Mouse (Mus musculus) hindbrain, postnatal 0 days (tissue): ENCODE measurements at regions not wholly inside any gene's neighbourhood (a gene's known extent, or its start where the extent isn't known, plus 50 kb on each side); places are given as distances from the start of the nearest gene placed in this dataset.

Experiments
- ATAC-seq: fragments of 200-750 bp; cut with Nextera tagmentation; 2 replicates; pipeline ENCODE4 v1.8.0; 2017; ENCODE audit warnings: mild to moderate bottlenecking, moderate TSS enrichment, moderate library complexity
- DNase-seq: peaks from one replicate; pipeline ENCODE4 v3.0.0-alpha.2; 2015; ENCODE audit warnings: low spot score
- H3K27ac ChIP-seq: fragments of 300-500 bp; sonication (generic); 2 replicates; pipeline ENCODE4 v1.5.1; 2014; ENCODE audit warnings: mild to moderate bottlenecking
- H3K27me3 ChIP-seq: fragments of 300-500 bp; sonication (generic); 2 replicates; pipeline ENCODE4 v1.6.1; 2014; ENCODE audit warnings: low read length, mixed read lengths; ENCODE audit not compliant: insufficient read depth
- H3K36me3 ChIP-seq: fragments of 300-500 bp; sonication (generic); 2 replicates; pipeline ENCODE4 v1.6.1; 2014; ENCODE audit warnings: low read length, mixed read lengths; ENCODE audit not compliant: insufficient read depth
- H3K4me1 ChIP-seq: fragments of 300-500 bp; sonication (generic); 2 replicates; pipeline ENCODE4 v1.6.1; 2014; ENCODE audit warnings: antibody characterized with exemption, low read length, mixed read lengths; ENCODE audit not compliant: insufficient read depth
- H3K4me2 ChIP-seq: fragments of 300-500 bp; sonication (generic); 2 replicates; pipeline ENCODE4 v1.6.1; 2014; ENCODE audit warnings: low read depth, mild to moderate bottlenecking, low read length, moderate library complexity, mixed read lengths
- H3K4me3 ChIP-seq: fragments of 300-500 bp; sonication (generic); 2 replicates; pipeline ENCODE4 v1.5.1; 2014; ENCODE audit warnings: low read length
- H3K9ac ChIP-seq: fragments of 300-500 bp; sonication (generic); replicated peaks from 2 replicates; pipeline ENCODE4 v1.6.1; 2014; ENCODE audit warnings: mild to moderate bottlenecking, low read length, moderate library complexity, mixed read lengths
- H3K9me3 ChIP-seq: fragments of 300-500 bp; sonication (generic); 2 replicates; pipeline ENCODE4 v1.6.1; 2016; ENCODE audit warnings: low read length, mixed read lengths
- CTCF ChIP-seq: IDR thresholded peaks from 2 replicates; pipeline ENCODE4 v1.5.1; 2016; ENCODE audit warnings: antibody characterized with exemption, control low read depth, low read depth
- WGBS: fragments of 180-500 bp; shearing (Covaris S2); extraction: QIAGEN DNeasy Blood & Tissue Kit; methylation state at CpG from one replicate; pipeline ENCODE4 v1.1.7; 2014; 5-methylcytosine and 5-hydroxymethylcytosine counted together

GRCm38 (mm10) chr1:28328539-28328938 is 451.5 kb downstream of the Gm597 start:
- ATAC-seq (no peak), DNase-seq (no peak)
- no peak overlapping the region for H3K27ac ChIP-seq
- TF ChIP-seq CTCF, result no peak
- H3K4me1 ChIP-seq, result no peaks in the 10 kb centered on the region
- no peak overlapping the region for H3K4me2 ChIP-seq
- no peaks in the 10 kb centered on the region for H3K36me3 ChIP-seq
- H3K9ac ChIP-seq, result no peak overlapping the region
- H3K4me3 ChIP-seq, result no peak overlapping the region
- no peaks in the 10 kb centered on the region for H3K27me3 ChIP-seq
- WGBS, result 85% methylated on average over 6 of the region's 6 CpGs
- H3K9me3 ChIP-seq, result no peaks in the 10 kb centered on the region

- H3K9me3 ChIP-seq, result no peaks in the 10 kb centered on the region
- no peaks in the 10 kb centered on the region for H3K36me3 ChIP-seq
- no peaks in the 10 kb centered on the region for H3K4me1 ChIP-seq
- no peak for TF ChIP-seq CTCF
- H3K27ac ChIP-seq, result no peak overlapping the region
- H3K4me3 ChIP-seq, result no peak overlapping the region
- 45% methylated on average over 3 of the region's 3 CpGs for WGBS
- H3K27me3 ChIP-seq, result no peaks in the 10 kb centered on the region
- ATAC-seq, result no peak
- peak; percentile 57 for DNase-seq
- no peak overlapping the region for H3K4me2 ChIP-seq
- H3K9ac ChIP-seq, result no peak overlapping the region
These were observed 455.9 kb downstream of the Gm597 start for GRCm38 (mm10) chr1:28324141-28324540.
